Mouse (Mus musculus) cerebellum, postnatal 10 days (tissue): ENCODE results near the gene Adamtsl1.

Source experiments
- DNase-seq, 2 experiments: peaks; one replicate each; pipeline ENCODE4 v3.0.0; 2021; ENCODE audit warnings: mixed read lengths in 2 of 2

The Adamtsl1 gene

DNA sequence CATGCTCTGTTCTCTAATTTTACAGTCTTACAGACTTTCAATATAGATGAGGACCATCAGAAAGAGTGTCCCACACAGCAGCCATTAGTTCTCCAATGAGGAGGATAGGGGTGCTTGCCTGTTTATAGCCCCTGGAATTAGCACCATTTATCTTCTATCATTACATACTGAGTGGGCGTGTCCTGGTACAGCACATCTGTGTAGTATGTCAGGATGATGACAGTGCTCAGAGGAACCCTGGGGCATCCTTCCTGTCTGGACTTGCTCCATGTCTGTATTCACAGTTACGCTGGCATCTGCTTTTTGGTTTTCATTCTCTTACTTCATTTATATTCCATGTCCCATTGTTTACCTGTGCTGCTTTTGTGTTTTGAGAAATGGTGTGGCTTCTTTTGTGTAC is 304.5 kb downstream of the Adamtsl1 start:
- no peak for DNase-seq

DNA sequence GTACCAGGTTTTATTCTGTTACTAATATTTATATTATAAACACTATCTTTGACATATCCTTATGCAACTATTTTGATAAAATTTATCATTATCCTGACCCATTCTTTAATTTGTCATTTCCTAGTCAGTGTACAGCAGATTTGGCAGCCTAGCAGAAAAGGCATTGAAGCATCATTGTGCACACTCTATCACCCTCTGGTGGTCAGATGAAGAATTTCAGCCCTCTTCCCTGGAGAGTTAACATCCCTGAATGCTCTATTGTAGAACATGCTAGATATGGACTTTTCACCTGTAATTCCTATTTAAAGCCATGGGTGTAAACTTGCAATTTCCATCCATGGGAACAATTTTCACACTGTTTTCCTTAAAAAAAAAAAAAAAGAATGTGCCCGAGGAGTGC is 305.2 kb downstream of the Adamtsl1 start:
- peak; percentile 80 to 85 for DNase-seq

DNA sequence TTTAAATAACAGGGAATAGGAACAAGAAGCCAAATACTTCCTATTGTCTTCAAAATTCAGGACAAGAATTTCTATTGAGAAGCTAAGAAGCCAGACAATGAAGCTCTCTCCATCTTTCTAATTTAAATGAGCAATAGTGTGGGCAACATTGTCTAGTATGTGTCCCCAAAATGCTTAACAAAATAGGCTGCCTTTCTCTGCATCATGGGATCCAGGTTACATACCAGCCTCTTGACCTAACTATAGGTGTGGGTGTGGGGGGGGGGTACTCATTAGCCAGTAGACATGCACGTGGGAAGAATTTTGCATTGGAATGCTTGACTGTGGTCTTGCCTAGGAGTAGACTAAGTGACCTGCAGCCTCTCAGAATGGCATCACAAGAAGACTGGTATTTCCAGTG is 305.9 kb downstream of the Adamtsl1 start:
- DNase-seq: no peak

DNA sequence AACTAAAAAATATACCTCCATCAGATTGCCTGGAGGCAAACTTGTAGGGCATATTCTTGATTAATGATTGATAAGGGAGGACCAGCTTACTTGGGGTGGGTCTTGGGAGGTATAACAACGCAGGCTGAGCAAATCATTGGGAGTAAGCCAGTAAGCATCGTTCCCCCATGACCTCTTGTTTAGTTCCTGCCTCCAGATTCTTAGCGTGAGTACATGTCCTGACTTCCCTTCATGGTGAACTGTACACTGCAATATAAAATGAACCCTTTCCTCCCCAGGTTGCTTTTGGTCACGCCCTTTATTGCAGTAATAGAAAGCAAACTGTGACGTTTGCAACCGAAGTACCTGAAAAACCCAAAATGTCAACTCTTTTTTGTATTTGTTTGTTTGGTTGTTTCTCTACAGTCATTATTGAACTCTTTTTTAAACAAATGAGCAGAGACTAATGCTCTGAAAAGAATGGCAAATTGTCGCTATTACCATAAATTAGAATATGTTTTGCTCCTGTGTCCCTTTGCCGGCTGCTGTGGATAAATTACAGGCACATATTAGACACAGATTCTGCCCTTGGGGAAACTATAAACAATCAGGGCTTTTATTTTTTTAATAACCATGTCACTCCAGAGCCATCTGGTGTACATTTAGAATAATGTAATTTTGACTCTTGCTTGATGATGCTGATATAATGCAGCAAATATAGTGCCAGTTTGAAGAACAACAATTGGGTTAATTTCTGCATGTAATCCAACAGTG is 310.2 kb downstream of the Adamtsl1 start:
- no peak for DNase-seq

DNA sequence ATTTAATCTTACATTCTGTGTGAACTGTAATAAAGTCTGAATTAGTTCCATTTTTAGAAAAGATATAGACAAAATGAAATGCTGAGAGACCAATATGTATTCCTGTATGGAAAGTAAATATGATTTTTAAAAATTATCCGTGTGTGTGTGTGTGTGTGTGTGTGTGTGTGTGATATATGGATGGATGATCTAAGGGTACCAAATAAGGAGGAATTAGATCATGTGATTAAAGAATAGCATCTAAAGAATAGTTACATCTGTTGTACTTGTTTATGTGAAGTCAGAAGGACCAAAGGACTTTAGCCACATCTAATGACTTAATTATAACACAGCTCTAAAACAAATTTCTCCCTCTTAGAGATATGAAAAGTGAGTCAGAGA is 310.7 kb downstream of the Adamtsl1 start:
- DNase-seq: no peak

DNA sequence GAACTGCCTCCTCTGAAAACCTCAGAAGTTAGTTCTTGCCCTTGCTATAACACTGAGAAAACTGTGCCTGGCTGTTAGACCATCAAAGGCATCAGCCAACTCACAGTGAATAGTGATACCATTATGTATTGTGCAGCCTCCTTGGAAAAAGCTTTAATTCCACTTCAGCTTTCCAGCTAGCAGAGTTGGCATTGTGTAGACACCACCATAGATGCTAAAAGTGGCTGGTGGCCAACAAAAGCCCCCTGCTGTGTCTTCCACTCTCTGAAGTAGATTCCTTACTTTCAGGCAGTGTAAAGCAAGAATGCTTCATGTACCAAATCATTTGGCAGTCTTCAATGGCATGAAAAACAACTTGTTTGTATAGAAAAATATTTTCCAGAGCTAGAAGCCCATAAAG is 323.1 kb downstream of the Adamtsl1 start:
- DNase-seq: peak; percentile 84 to 87

DNA sequence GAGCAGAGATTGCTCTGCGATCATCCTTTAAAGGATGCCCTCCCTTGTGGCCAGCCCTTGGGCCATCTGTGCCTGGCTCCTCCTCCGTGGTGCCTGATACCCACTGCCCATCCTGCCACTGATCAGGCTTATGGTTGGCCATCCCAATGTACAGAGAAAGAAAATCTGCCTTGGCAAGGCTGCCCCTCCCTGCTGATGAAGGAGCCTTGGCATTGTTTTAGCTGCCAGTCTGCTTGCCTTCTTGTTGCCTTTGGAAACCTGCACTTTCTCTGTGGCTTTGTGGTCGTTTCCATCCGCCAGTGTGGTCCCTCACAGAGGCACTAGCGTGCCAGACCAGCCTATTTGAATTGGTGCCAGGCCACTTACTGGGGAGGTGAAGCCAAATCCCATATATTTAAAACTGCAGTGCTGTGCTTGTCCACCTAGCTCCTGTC is 323.6 kb downstream of the Adamtsl1 start:
- peak; percentile 90 to 96 for DNase-seq

DNA sequence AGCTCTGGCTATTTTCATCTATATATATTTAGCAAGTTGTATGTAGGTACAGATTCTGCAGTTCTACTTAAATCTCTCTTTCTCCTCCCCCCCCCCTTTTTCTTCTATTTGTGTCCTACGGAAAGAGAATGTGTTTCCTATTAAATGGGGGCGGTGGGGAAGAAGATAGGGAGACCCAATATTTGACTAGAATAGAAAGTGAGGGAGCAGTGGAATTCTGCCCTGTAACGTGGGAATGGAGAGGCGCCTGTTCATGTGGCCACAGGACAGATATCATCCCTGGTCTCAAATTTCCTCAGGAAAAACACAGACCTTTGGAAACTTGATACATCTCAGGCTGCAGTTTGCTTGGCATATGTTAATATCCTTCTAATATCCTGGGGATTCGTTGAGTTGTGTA is 324.1 kb downstream of the Adamtsl1 start:
- DNase-seq: no peak

DNA sequence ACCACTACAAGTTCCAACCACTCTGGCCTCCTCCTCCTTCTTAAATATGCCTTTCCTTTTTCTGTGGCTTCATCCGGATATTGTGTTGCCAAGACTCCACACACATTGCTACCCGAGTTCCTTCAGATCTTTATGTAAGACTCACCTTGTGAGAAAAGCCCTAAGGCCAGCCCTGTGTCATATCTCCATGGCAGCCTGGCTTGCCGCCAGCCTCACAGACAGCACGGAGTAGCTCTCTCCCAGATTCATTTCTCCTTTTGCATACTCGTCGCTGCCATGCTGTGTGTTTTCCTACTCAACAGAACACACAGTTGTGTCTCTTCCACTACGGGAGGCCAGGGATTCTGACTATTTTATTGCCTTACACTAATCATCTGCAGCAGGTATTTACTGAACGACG is 328.1 kb downstream of the Adamtsl1 start:
- DNase-seq: peak; percentile 91 to 93

DNA sequence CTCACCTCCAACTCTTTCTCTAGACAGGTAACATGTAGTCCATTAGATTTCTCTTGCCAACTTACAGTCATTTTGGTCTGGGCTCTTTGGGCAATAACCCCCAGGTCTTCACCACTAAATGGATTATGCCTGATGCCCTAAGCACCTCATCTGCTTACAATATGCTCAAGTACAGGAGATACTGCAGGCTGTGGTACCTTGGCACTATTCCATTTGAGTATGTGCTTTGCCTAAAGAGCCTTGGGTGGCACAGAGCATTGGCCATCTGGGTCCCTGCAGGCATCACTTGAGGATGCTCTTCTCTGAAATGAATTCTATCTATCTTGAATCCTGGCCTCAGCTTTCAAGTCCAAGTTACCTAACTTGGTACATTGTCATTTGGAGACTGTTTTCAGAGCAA is 330.4 kb downstream of the Adamtsl1 start:
- DNase-seq: peak; percentile 62 to 68

DNA sequence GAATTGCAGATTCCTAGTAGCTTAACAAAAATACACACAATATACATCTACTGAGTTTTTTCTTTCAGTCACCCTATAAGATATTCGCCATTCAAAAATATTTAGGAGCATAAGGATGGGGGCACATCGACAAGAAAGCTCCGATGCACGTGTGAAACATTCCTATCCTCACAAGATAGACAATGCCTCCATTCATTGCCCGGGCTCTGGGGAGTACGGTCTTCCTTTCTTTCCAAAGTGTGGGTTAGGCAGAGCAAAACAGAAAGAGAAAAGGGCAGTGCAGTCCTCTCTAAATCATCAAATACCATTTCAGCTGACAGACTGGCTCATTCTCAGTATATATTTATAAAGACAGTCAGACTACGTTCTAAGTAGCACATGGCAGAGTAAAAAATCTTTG is 332.0 kb downstream of the Adamtsl1 start:
- no peak for DNase-seq

DNA sequence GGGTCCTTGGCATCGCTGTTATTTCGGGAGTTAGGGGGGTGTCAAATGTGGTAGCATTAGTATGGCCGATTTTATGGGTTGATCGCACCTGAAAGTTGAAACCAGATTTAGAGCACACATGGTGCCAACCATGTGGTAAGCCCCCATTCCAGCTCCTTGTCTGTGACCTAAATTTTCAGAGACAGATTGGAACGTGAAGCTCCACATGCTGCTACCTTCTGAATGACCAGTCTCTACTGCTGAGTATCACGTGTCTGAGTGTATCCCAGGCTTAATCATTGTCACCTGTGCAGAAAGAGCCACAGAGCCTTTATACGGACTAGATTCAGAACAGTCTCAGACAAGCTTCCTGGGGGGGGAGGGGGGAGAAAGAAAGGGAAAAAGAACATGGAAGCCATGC is 339.4 kb downstream of the Adamtsl1 start:
- DNase-seq: peak; percentile 38

DNA sequence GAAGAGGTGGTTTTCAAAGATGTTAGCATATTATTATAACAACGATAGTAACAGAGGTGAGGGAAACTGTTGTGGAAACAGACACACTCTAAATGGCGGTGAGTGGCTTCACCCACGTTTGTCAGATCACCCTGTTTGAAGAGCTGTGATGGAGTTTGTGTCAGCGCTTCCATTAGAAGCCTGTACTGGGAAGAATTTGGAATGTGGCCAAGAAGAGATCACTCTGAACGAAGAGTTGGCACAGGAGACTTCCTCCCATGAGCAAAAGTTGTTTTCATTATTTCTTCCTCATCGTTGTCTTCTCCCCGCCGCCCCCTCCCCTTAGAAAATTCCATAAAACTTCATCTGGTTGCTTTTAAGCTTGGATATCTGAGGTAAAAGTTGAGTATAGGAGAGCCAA is 340.5 kb downstream of the Adamtsl1 start:
- peak; percentile 19 to 58 for DNase-seq

DNA sequence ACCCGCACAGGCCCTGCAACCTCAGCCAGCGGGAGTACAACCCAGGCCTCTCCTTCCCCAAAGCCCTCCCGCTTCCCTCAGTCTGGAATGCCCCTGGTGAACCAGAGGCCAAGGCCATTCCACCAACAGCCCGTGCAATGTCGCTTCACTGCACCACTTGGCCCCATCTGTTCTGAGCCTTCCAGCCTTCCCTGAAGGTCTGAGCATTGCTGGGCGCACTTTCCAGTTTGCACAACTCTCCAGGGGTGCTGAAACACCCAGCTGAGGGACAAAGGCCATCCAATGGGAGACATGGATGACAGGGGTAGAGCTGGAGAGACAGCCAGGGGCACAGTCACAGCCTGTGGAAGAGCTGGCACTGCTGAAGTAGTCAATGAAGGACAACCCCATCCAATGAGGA is 365.4 kb downstream of the Adamtsl1 start:
- DNase-seq: peak in 1 of 2 experiments; percentile 16

DNA sequence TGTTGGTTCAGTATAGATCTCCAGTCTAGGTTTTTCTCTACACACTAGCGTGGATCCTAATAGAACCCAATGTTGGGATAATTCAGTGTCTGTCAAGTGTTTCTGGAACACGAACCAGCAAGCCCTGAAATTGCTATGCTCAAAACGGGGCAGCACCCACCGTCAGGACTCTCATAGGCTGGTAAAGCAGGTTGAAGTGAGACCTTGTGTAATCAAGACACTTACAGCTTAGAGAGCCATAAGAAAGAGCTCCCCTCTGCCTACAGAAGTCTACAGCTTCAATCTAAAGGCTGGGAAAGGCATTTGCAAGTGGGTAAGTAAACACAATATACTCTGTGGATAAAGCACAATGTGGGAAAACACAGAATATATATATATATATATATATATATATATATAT is 367.3 kb downstream of the Adamtsl1 start:
- no peak for DNase-seq

DNA sequence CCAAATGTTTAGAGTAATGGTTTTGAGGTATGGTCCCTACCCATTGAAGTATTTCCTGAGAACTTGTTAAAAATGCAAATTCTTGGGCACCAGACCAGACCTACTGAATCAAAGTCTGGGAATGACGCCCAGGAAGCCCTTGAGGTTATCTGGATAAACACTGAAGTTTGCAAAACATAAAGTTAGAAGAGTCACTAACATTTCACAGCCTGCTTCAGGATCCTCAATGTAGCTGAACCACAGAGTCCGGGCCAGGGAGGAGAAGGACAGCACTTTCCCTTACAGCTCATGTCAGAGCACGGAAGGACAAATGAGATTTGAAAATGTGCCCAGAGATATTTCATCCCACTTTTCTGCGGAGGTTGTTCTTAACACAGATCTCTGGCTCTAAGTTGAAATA is 370.1 kb downstream of the Adamtsl1 start:
- peak in 1 of 2 experiments; percentile 8 for DNase-seq

DNA sequence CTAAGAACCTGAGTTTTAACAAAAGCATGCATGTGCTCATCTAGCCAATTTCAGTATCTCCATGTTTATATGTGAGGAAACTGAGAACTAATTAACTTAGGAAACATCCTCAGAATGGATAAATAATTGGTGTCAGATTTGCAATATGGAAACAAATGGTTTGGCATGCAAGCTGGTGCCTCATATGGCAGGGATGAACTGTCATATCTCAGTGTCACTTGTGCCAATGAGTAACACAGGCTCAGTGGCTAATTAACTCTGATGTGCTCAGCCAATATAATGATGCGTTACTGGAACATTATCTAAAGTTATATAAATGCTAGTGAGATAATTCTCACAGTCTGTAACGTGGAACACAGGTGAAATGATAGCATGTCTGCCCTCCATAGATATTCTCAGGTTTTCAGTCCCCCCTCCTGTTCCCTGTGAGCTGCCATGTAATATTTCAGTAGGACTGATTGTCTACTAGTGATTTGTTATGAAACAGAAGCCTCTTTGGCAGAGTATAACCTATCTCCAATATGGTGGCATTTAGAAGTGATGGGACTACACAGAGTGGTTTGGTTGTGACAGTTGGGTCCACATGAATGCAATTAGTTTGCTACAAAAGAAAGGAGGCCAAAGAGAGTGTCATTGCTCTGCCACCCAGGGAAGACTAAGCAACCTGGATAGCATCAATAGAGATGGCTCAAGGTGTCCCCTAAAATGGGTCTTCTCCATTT is 376.1 kb downstream of the Adamtsl1 start:
- DNase-seq: peak in 1 of 2 experiments; percentile 24

DNA sequence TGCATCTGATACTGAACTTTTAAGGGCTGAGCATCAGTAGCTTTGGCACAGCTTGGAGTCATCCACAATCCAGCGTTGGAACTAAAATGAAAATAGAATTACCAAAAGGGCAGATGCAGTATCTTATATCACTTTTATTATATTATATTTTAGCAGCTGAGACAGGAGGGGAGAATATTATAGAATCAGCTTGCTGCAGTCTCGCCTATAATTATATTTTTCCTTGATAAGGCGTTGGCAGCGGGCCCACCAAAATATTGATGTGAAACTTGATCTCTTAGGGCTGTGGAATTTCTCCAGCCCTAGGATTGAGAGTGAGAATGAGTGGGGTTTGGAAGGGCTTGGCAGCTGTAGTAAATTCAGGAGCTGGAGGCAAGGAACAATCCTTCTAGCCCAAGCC is 387.3 kb downstream of the Adamtsl1 start:
- no peak for DNase-seq

DNA sequence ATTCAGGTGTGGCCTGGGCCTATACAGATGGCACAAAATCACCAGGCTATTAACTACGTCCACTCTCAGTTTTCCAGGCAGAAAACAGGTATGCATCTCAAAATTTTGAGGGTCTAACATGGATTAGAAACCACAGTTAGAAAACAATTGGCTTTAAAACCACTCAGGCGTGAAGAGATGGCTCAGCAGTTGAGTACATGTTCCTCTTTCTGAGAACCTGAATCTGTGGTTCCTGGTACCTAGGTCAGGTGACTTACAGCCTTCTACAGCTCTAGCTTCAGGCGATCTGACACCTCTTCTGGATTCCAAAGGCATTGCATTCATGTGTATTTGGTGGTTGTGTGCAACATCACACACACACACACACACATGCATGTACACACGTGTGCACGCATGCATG is 390.2 kb downstream of the Adamtsl1 start:
- no peak for DNase-seq

DNA sequence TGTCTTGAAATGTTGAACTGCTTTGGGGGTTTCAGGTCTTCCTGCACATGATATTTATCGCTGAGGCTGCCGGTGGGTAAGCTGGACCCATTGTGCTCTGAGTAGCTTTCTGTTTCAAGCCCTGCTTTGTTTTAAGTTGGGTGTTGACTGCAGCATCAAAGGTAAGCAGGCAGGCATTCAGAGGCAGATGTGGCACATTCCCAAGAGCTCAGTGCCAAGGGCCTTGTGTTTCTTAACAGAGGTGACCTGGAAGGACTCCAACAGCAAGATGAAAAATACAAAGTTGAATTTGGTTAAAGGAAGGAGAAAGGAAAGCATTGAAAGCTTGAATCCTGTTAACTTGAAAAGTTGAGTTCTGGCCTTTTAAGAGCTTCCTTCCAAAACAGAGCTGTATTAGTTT is 402.1 kb downstream of the Adamtsl1 start:
- DNase-seq: peak in 1 of 2 experiments; percentile 7

DNA sequence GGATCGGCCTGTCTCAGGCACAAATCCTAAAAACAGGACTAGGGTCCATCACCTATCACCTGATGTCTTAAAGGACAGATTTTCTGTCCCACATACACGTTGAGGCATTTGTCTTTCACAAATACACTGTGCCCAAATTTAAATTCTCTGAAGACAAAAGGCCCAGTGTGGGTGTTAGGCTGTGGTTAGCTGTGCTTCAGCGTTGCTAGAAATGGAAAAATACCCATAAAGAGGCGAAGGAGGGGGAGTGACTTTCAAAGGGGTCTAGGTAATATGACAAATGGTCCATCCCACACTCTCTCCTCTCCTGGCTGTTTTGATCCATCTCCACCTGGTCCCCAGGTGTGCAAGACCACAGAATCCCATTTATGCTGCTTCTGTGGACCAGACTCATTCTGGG is 404.4 kb downstream of the Adamtsl1 start:
- no peak for DNase-seq

DNA sequence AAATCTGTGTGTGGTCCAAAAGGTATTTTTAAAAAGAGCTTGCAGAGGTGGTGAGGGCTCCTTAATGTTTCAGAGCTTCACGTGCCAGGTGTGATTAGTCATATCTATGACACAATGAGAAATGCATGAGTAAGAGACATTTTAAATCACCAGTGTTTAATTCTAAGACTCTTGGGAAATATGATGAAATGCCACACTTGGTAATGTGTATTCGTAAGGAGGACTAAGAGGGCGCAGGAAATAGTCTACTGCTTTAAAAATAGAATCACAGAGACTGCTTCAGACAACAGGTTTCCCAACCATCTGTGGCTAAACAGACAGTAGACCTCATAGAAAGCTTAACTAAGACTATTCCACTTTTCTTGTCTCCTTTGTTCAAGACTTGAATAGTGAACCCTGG is 406.5 kb downstream of the Adamtsl1 start:
- no peak for DNase-seq

DNA sequence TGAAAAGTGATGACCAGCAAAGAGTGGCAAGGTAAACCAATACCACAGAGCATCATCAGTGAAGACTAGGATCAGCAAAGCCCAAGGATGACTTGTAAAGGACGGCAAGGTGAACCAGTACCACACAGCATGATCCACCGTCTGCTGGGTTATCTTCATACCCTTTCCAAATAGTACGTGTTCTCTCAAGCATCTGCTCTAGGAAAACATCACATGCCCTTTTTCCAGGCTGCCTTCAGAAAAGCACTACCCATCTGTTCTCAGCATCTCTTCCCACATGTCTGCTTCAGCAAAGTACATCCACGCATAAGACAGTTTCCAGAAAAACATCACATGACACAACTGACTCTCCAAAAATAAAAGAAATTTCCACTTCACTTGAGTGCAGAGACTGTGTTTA is 408.8 kb downstream of the Adamtsl1 start:
- no peak for DNase-seq

DNA sequence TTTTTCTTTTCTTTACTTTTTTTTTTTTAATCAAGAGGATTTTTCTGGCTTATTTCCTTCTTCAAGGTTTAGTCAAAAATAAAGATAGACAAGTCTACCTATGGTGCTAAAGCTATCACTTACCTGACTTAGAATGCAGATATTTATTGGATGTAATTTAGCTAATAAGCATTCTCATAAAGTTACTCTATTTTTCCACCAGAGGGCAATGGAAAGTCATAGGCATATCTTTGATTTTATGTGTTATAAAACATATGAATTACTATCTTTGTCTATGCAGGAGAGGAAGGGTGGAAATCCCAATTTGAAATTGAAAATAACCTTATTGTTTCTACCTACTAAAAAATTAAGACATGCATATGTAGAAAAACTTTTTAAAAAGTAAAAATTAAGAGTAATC is 418.2 kb downstream of the Adamtsl1 start:
- peak in 1 of 2 experiments; percentile 11 for DNase-seq

DNA sequence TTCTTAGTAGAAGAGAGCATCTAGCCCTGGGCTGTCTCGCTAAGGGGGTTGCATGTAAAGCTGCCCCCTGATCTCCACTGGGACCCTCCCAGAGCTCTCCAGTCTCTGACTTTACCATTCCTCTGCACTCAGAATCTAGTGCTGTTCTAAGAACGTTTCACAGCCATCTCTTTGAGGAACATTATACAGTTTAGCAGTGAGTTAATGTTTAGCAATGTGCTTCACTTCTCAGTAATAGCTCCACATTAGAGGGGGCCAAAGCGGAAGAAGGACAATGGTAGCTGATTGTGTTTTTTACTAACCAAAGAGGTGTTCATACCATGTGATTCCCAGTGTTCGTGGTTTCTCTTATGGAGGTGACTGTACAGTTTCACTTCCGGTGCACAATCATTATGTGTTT is 425.5 kb downstream of the Adamtsl1 start:
- no peak for DNase-seq
